Comparison of ENCODE assay signal across 17 mouse cellular contexts in genomic region chr4:86486901-86487300, GRCm38 (mm10).
"Had no signal": no experiment of that assay in that cellular context is flagged by ENCODE, and none has a peak within 500 bp of the region (broad histone marks: within the 10 kb centered on the region; RNA-seq: fewer than 3 reads in every experiment).

No protein-coding gene starts in this region.

- H3K9me3 ChIP-seq: lung, embryonic 15.5 days; megakaryocyte, embryonic 14.5 days; midbrain, embryonic 13.5 days; midbrain, embryonic 15.5 days; neural tube, embryonic 12.5 days; stomach, embryonic 15.5 days had no signal

- H3K4me1 ChIP-seq: lung, embryonic 15.5 days; midbrain, embryonic 13.5 days; midbrain, embryonic 15.5 days; neural tube, embryonic 12.5 days had no signal

- H3K27ac ChIP-seq: lung, embryonic 15.5 days; macrophage; midbrain, embryonic 13.5 days; midbrain, embryonic 15.5 days; neural tube, embryonic 12.5 days; stomach, embryonic 15.5 days; stomach, postnatal 0 days had no signal

- H3K9ac ChIP-seq: lung, embryonic 15.5 days; midbrain, embryonic 13.5 days; midbrain, embryonic 15.5 days; neural tube, embryonic 12.5 days; stomach, embryonic 15.5 days had no signal

- H3K27me3 ChIP-seq: lung, embryonic 15.5 days; megakaryocyte, embryonic 14.5 days; midbrain, embryonic 13.5 days; midbrain, embryonic 15.5 days; neural tube, embryonic 12.5 days; stomach, embryonic 15.5 days had no signal

- H3K36me3 ChIP-seq: lung, embryonic 15.5 days; midbrain, embryonic 13.5 days; midbrain, embryonic 15.5 days; neural tube, embryonic 12.5 days; stomach, embryonic 15.5 days had no signal

- H3K4me3 ChIP-seq: lung, embryonic 15.5 days; megakaryocyte, embryonic 14.5 days; midbrain, embryonic 13.5 days; midbrain, embryonic 15.5 days; neural tube, embryonic 12.5 days; stomach, embryonic 15.5 days had no signal

- ATAC-seq: lung, postnatal 0 days; midbrain, embryonic 13.5 days; midbrain, embryonic 15.5 days had no signal

- DNase-seq: lung, adult 2 months; lung, postnatal 14 days; lung, postnatal 36 days; right cerebral cortex, postnatal 14 days; thymus, adult 2 months; thymus, postnatal 25 days; thymus, postnatal 4 days had no signal

- H3K4me2 ChIP-seq: lung, embryonic 15.5 days; midbrain, embryonic 11.5 days; midbrain, embryonic 13.5 days; midbrain, embryonic 15.5 days; neural tube, embryonic 12.5 days; stomach, embryonic 15.5 days had no signal
